Mouse (Mus musculus): ENCODE results near the gene Hoxd13.

The Hoxd13 gene

GRCm38 (mm10) chr2:74667842-74668357, at the start of gene Hoxd13:
Gene Hoxd13, plus strand, starts transcription at chr2:74668310.
- no peak for DNase-seq (ENCODE audit: low read depth)

GRCm38 (mm10) chr2:74619676-74620246, 48.3 kb upstream of the Hoxd13 start:
- DNase-seq (ENCODE audit: low read depth) = no peak

- no peak for DNase-seq (ENCODE audit: low read depth)
Observed at GRCm38 (mm10) chr2:74620368-74620767, 47.7 kb upstream of the Hoxd13 start.

- DNase-seq (ENCODE audit: low read depth) = no peak
Observed at GRCm38 (mm10) chr2:74635412-74635811, 32.7 kb upstream of the Hoxd13 start.

GRCm38 (mm10) chr2:74642431-74642830, 25.7 kb upstream of the Hoxd13 start:
- no peak for DNase-seq (ENCODE audit: low read depth)

GRCm38 (mm10) chr2:74645631-74646030, 22.5 kb upstream of the Hoxd13 start:
- no peak for DNase-seq (ENCODE audit: low read depth)

- no peak for DNase-seq (ENCODE audit: low read depth)
Observed at GRCm38 (mm10) chr2:74647082-74647864, 20.8 kb upstream of the Hoxd13 start.

- DNase-seq (ENCODE audit: low read depth) = no peak
Observed at GRCm38 (mm10) chr2:74652996-74653340, 15.1 kb upstream of the Hoxd13 start.

GRCm38 (mm10) chr2:74653781-74654535, 14.2 kb upstream of the Hoxd13 start:
- DNase-seq (ENCODE audit: low read depth) = no peak

- no peak for DNase-seq (ENCODE audit: low read depth)
Observed at GRCm38 (mm10) chr2:74654743-74655419, 13.2 kb upstream of the Hoxd13 start.

GRCm38 (mm10) chr2:74655420-74655781, 12.7 kb upstream of the Hoxd13 start:
- DNase-seq (ENCODE audit: low read depth) = no peak

GRCm38 (mm10) chr2:74655821-74656631, 12.1 kb upstream of the Hoxd13 start:
- no peak for DNase-seq (ENCODE audit: low read depth)

- no peak for DNase-seq (ENCODE audit: low read depth)
Observed at GRCm38 (mm10) chr2:74656632-74657021, 11.5 kb upstream of the Hoxd13 start.

- DNase-seq (ENCODE audit: low read depth) = no peak
Observed at GRCm38 (mm10) chr2:74657251-74658023, 10.7 kb upstream of the Hoxd13 start.

- DNase-seq (ENCODE audit: low read depth) = no peak
Observed at GRCm38 (mm10) chr2:74658024-74658666, 10.0 kb upstream of the Hoxd13 start.

- no peak for DNase-seq (ENCODE audit: low read depth)
Observed at GRCm38 (mm10) chr2:74658667-74659371, 9.3 kb upstream of the Hoxd13 start.

GRCm38 (mm10) chr2:74659507-74660005, 8.6 kb upstream of the Hoxd13 start, which contains the start of gene Evx2:
Gene Evx2, minus strand, starts transcription at chr2:74659557.
- DNase-seq (ENCODE audit: low read depth) = no peak

- DNase-seq (ENCODE audit: low read depth) = no peak
Observed at GRCm38 (mm10) chr2:74660421-74661375, 7.4 kb upstream of the Hoxd13 start.

Measured in c-Kit-positive CD71-negative TER-119-negative erythroid progenitor cells, embryonic 14.5 days (primary cell).